In the genomic region with DNA sequence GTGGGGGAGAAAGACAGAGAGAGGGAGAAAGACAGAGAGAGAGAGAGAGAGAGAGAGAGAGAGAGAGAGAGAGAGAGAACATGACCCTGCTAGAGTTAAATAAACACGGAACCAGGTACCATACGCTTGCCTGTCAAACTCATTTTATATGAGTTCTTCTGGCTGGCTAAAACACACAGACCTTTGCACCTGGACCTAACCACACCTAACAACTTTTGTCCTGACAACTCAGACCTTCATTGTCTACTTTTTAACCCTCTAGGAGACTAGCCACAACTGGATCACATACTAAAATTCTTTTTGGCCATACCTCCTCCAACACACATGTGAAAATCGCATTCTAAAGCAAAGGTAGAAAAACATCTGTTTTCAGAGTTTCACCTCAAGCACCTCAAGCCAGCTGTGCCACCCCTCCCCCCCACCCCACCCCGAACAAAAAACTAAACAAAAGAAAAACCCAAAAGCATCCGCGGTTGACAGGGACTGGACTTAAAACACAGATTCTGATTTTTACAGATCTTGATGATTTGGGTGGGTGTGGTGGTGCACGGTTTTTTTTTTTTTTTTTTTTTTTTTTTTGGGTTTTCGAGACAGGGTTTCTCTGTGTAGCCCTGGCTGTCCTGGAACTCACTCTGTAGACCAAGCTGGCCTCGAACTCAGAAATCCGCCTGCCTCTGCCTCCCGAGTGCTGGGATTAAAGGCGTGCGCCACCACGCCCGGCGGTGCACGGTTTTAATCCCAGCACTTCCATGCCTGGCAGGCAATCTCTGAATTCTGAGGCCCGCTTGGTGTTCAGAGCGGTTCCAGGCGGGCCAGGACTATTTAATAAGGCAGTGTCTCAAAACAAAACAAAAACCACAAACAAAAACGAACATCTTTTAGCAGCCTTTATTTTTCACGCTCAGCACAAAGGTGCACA, we compare ENCODE assay signal across 8 mouse cellular contexts. TPM values are rescaled to one million over a fixed set of nuclear protein-coding genes. Genes with fewer than 3 reads are reported as not detected.
A peak's percentile ranks its signal among the peaks of the same experiment; 100 is the strongest.
DNase-seq lines count a peak whose midpoint lies in the region; ATAC-seq lines count a peak whose summit lies in the region.

No protein-coding gene starts in this region.

- 24% methylated on average over 21 of the region's 22 CpGs for WGBS in forebrain, embryonic 11.5 days
- 19% methylated on average over 21 of the region's 22 CpGs for WGBS in liver, embryonic 12.5 days (ENCODE audit: insufficient replicate concordance)

- H3K27ac ChIP-seq in forebrain, embryonic 11.5 days (ENCODE audit: low read depth, low read length) = peak overlapping the region; percentile 91
- H3K27ac ChIP-seq in liver, embryonic 12.5 days = peak overlapping the region; percentile 92

- peak overlapping the region; percentile 79 for H3K4me3 ChIP-seq in forebrain, embryonic 11.5 days (ENCODE audit: low read depth, low read length)
- H3K4me3 ChIP-seq in liver, embryonic 12.5 days = peak overlapping the region; percentile 89

- no peaks in the 10 kb centered on the region for H3K36me3 ChIP-seq in forebrain, embryonic 11.5 days (ENCODE audit: control insufficient read depth, insufficient read depth, low read length)
- peaks cover 8% of the 10 kb centered on the region for H3K36me3 ChIP-seq in liver, embryonic 12.5 days

- H3K4me1 ChIP-seq in forebrain, embryonic 11.5 days (replicated peaks; ENCODE audit: control insufficient read depth, insufficient read depth, low read length) = no peaks in the 10 kb centered on the region
- peaks cover 27% of the 10 kb centered on the region for H3K4me1 ChIP-seq in liver, embryonic 12.5 days

- DNase-seq in frontal cortex, postnatal 25 days (ENCODE audit: low spot score in 2 of 2) = no peak
- DNase-seq in 3134 (ENCODE audit: extremely low read depth, insufficient read length, low spot score) = peak; percentile 1
- DNase-seq in forebrain, embryonic 11.5 days (ENCODE audit: low spot score) = no peak
- DNase-seq in ovary, adult 18-20 months (ENCODE audit: low spot score) = no peak
- DNase-seq in adrenal gland, adult 18-20 months (ENCODE audit: low spot score in 2 of 2) = no peak
- DNase-seq in cerebellum, adult 11 months = no peak

- peak overlapping the region; percentile 90 for H3K9ac ChIP-seq in forebrain, embryonic 11.5 days (ENCODE audit: low read length)
- H3K9ac ChIP-seq in liver, embryonic 12.5 days = peak overlapping the region; percentile 95

- H3K4me2 ChIP-seq in forebrain, embryonic 11.5 days (ENCODE audit: low read depth, low read length, severe bottlenecking) = peak overlapping the region; percentile 57
- H3K4me2 ChIP-seq in liver, embryonic 12.5 days = peak overlapping the region; percentile 97

- ATAC-seq in frontal cortex, adult (ENCODE audit: low TSS enrichment) = peak; percentile 22
- ATAC-seq in forebrain, embryonic 11.5 days (replicated peaks; ENCODE audit: low FRiP score) = no peak
- ATAC-seq in liver, embryonic 12.5 days = no peak; the same call in 1 of the 2 replicates

- no peaks in the 10 kb centered on the region for H3K9me3 ChIP-seq in forebrain, embryonic 11.5 days (ENCODE audit: control insufficient read depth, low read length)
- no peaks in the 10 kb centered on the region for H3K9me3 ChIP-seq in liver, embryonic 12.5 days (replicated peaks)

- H3K27me3 ChIP-seq in forebrain, embryonic 11.5 days (ENCODE audit: control insufficient read depth, insufficient read depth, low read length) = no peaks in the 10 kb centered on the region
- H3K27me3 ChIP-seq in liver, embryonic 12.5 days (replicated peaks) = 0 out of 2 replicates have a peak, but pooled peaks cover 7% of the 10 kb centered on the region

RNA-seq across cellular contexts. Expression of a gene that starts 0.7 kb away (rescaled TPM):
- 17.9 and 18.9 TPM in 2 replicates for polyA plus RNA-seq in forebrain, embryonic 11.5 days (2014; fragmentation: Nextera tagmentation; extraction: Ambion mirVana)
- polyA plus RNA-seq in liver, embryonic 12.5 days (2016; fragmentation: Nextera tagmentation; extraction: Ambion mirVana) = 11.0 and 11.2 TPM in 2 replicates
- 10 to 100 TPM; 33.8 to 34.7 TPM for total RNA-seq in adrenal gland, adult 18-20 months (2021)

RNA-seq across cellular contexts. Expression of a gene that starts 50.6 kb away (rescaled TPM):
- 46.3 and 49.4 TPM in 2 replicates for polyA plus RNA-seq in forebrain, embryonic 11.5 days (2014; fragmentation: Nextera tagmentation; extraction: Ambion mirVana)
- 39.5 and 41.5 TPM in 2 replicates for polyA plus RNA-seq in liver, embryonic 12.5 days (2016; fragmentation: Nextera tagmentation; extraction: Ambion mirVana)
- 100 to 1,000 TPM; 109 to 128 TPM for total RNA-seq in adrenal gland, adult 18-20 months (2021)

RNA-seq across cellular contexts. Expression of a gene that starts 52.6 kb away (rescaled TPM):
- 8.8 and 10.9 TPM in 2 replicates for polyA plus RNA-seq in forebrain, embryonic 11.5 days (2014; fragmentation: Nextera tagmentation; extraction: Ambion mirVana)
- 11.6 and 12.3 TPM in 2 replicates for polyA plus RNA-seq in liver, embryonic 12.5 days (2016; fragmentation: Nextera tagmentation; extraction: Ambion mirVana)
- total RNA-seq in adrenal gland, adult 18-20 months (2021) = 10 to 100 TPM; 72.9 to 92.6 TPM
